Mouse (Mus musculus): ENCODE results near the gene Slc38a6. TPM values are rescaled to one million over a fixed set of nuclear protein-coding genes. Genes with fewer than 3 reads are reported as not detected.

Gene Slc38a6
- polyA plus RNA-seq (2015; fragmentation: Nextera tagmentation; extraction: Ambion mirVana): 9.8 and 11.0 TPM in 2 replicates

- Histone ChIP-seq H3K27ac (peak within 1 kb of the TSS; percentile 82), H3K4me2 (peak within 1 kb of the TSS; percentile 73), H3K4me3 (peak within 1 kb of the TSS; percentile 64), H3K9me3 (no peaks in the 10 kb centered on the region), H3K4me1 (peaks cover 30% of the 10 kb centered on the region), H3K36me3 (replicated peaks) (peaks cover 9% of the 10 kb centered on the region; the same call in 1 of the 2 replicates), H3K27me3 (replicated peaks) (no peaks in the 10 kb centered on the region), H3K9ac (peak within 1 kb of the TSS; percentile 84)
- ATAC-seq (replicated peaks): peak; percentile 98
- WGBS: under 1% methylated on average over 53 of the region's 53 CpGs
Measured at GRCm38 (mm10) chr12:73286287-73287092, at the start of gene Slc38a6, which contains the start of gene Trmt5. Gene Slc38a6, plus strand, starts transcription at chr12:73286779. Gene Trmt5, minus strand, starts transcription at chr12:73286710.

GRCm38 (mm10) chr12:73241960-73242359 lies 44.6 kb upstream of the Slc38a6 start:
- ATAC-seq (replicated peaks): peak; percentile 62
- Histone ChIP-seq H3K9ac (no peak overlapping the region), H3K36me3 (replicated peaks) (no peaks in the 10 kb centered on the region), H3K9me3 (no peaks in the 10 kb centered on the region), H3K4me2 (no peak overlapping the region), H3K4me1 (no peaks in the 10 kb centered on the region), H3K27ac (no peak overlapping the region), H3K4me3 (no peak overlapping the region), H3K27me3 (replicated peaks) (no peaks in the 10 kb centered on the region)
- WGBS: 46% methylated on average over 10 of the region's 10 CpGs

GRCm38 (mm10) chr12:73245687-73246086 lies 40.9 kb upstream of the Slc38a6 start:
- H3K4me2 ChIP-seq: no peak overlapping the region
- no peak overlapping the region for H3K27ac ChIP-seq
- no peak overlapping the region for H3K9ac ChIP-seq
- no peaks in the 10 kb centered on the region for H3K36me3 ChIP-seq (replicated peaks)
- no peak overlapping the region for H3K4me3 ChIP-seq
- no peaks in the 10 kb centered on the region for H3K4me1 ChIP-seq
- H3K27me3 ChIP-seq (replicated peaks): no peaks in the 10 kb centered on the region
- H3K9me3 ChIP-seq: no peaks in the 10 kb centered on the region
- ATAC-seq (replicated peaks): no peak
- 75% methylated on average over 5 of the region's 5 CpGs for WGBS

- no peak overlapping the region for H3K27ac ChIP-seq
- no peak overlapping the region for H3K4me2 ChIP-seq
- H3K9ac ChIP-seq: no peak overlapping the region
- no peaks in the 10 kb centered on the region for H3K4me1 ChIP-seq
- WGBS: 79% methylated on average over 2 of the region's 2 CpGs
- no peaks in the 10 kb centered on the region for H3K27me3 ChIP-seq (replicated peaks)
- no peaks in the 10 kb centered on the region for H3K9me3 ChIP-seq
- ATAC-seq (replicated peaks): no peak
- no peaks in the 10 kb centered on the region for H3K36me3 ChIP-seq (replicated peaks)
- H3K4me3 ChIP-seq: no peak overlapping the region
Measured at GRCm38 (mm10) chr12:73255006-73255405, 31.6 kb upstream of the Slc38a6 start.

- Histone ChIP-seq H3K36me3 (replicated peaks) (no peaks in the 10 kb centered on the region), H3K27me3 (replicated peaks) (no peaks in the 10 kb centered on the region), H3K27ac (no peak overlapping the region), H3K9me3 (no peaks in the 10 kb centered on the region), H3K4me2 (no peak overlapping the region), H3K9ac (no peak overlapping the region), H3K4me3 (no peak overlapping the region), H3K4me1 (no peaks in the 10 kb centered on the region)
- no peak for ATAC-seq (replicated peaks)
- 94% methylated on average over 6 of the region's 6 CpGs for WGBS
Measured at GRCm38 (mm10) chr12:73259269-73259668, 27.3 kb upstream of the Slc38a6 start.

GRCm38 (mm10) chr12:73260339-73260738 lies 26.2 kb upstream of the Slc38a6 start:
- 93% methylated on average over 1 of the region's 1 CpGs for WGBS
- H3K36me3 ChIP-seq (replicated peaks): no peaks in the 10 kb centered on the region
- no peaks in the 10 kb centered on the region for H3K4me1 ChIP-seq
- no peak overlapping the region for H3K4me2 ChIP-seq
- H3K27ac ChIP-seq: no peak overlapping the region
- ATAC-seq (replicated peaks): no peak
- no peak overlapping the region for H3K9ac ChIP-seq
- no peaks in the 10 kb centered on the region for H3K9me3 ChIP-seq
- H3K4me3 ChIP-seq: no peak overlapping the region
- H3K27me3 ChIP-seq (replicated peaks): no peaks in the 10 kb centered on the region

GRCm38 (mm10) chr12:73265381-73265978 lies 21.1 kb upstream of the Slc38a6 start:
- Histone ChIP-seq H3K4me1 (no peaks in the 10 kb centered on the region), H3K36me3 (replicated peaks) (no peaks in the 10 kb centered on the region), H3K9ac (no peak overlapping the region), H3K27me3 (replicated peaks) (no peaks in the 10 kb centered on the region), H3K4me3 (no peak overlapping the region), H3K27ac (no peak overlapping the region), H3K9me3 (no peaks in the 10 kb centered on the region), H3K4me2 (no peak overlapping the region)
- WGBS: 89% methylated on average over 3 of the region's 3 CpGs
- ATAC-seq (replicated peaks): no peak

GRCm38 (mm10) chr12:73266597-73266996 lies 20.0 kb upstream of the Slc38a6 start:
- no peak for ATAC-seq (replicated peaks)
- Histone ChIP-seq H3K9me3 (no peaks in the 10 kb centered on the region), H3K4me3 (no peak overlapping the region), H3K36me3 (replicated peaks) (no peaks in the 10 kb centered on the region), H3K27ac (no peak overlapping the region), H3K4me2 (no peak overlapping the region), H3K9ac (no peak overlapping the region), H3K27me3 (replicated peaks) (no peaks in the 10 kb centered on the region), H3K4me1 (no peaks in the 10 kb centered on the region)
- WGBS: 85% methylated on average over 1 of the region's 1 CpGs

- WGBS: 96% methylated on average over 1 of the region's 1 CpGs
- no peaks in the 10 kb centered on the region for H3K36me3 ChIP-seq (replicated peaks)
- H3K4me1 ChIP-seq: no peaks in the 10 kb centered on the region
- no peak for ATAC-seq (replicated peaks)
- no peaks in the 10 kb centered on the region for H3K9me3 ChIP-seq
- H3K27ac ChIP-seq: no peak overlapping the region
- no peaks in the 10 kb centered on the region for H3K27me3 ChIP-seq (replicated peaks)
- H3K4me2 ChIP-seq: no peak overlapping the region
- no peak overlapping the region for H3K9ac ChIP-seq
- no peak overlapping the region for H3K4me3 ChIP-seq
Measured at GRCm38 (mm10) chr12:73268497-73268896, 18.1 kb upstream of the Slc38a6 start.

GRCm38 (mm10) chr12:73269531-73269930 lies 17.0 kb upstream of the Slc38a6 start:
- H3K4me2 ChIP-seq: no peak overlapping the region
- no peaks in the 10 kb centered on the region for H3K27me3 ChIP-seq (replicated peaks)
- ATAC-seq (replicated peaks): no peak
- no peak overlapping the region for H3K27ac ChIP-seq
- H3K4me3 ChIP-seq: no peak overlapping the region
- H3K9ac ChIP-seq: no peak overlapping the region
- 92% methylated on average over 3 of the region's 3 CpGs for WGBS
- H3K4me1 ChIP-seq: no peaks in the 10 kb centered on the region
- no peaks in the 10 kb centered on the region for H3K9me3 ChIP-seq
- H3K36me3 ChIP-seq (replicated peaks): no peaks in the 10 kb centered on the region

GRCm38 (mm10) chr12:73269933-73270332 lies 16.6 kb upstream of the Slc38a6 start:
- Histone ChIP-seq H3K4me3 (no peak overlapping the region), H3K27ac (no peak overlapping the region), H3K9ac (no peak overlapping the region), H3K4me2 (no peak overlapping the region), H3K4me1 (no peaks in the 10 kb centered on the region), H3K9me3 (no peaks in the 10 kb centered on the region), H3K36me3 (replicated peaks) (no peaks in the 10 kb centered on the region), H3K27me3 (replicated peaks) (no peaks in the 10 kb centered on the region)
- WGBS: 93% methylated on average over 4 of the region's 4 CpGs
- no peak for ATAC-seq (replicated peaks)

GRCm38 (mm10) chr12:73274921-73275320 lies 11.7 kb upstream of the Slc38a6 start:
- WGBS: 96% methylated on average over 3 of the region's 3 CpGs

More at GRCm38 (mm10) chr12:73274921-73275320, 11.7 kb upstream of the Slc38a6 start:
- H3K4me3 ChIP-seq: no peak overlapping the region
- no peak overlapping the region for H3K4me2 ChIP-seq
- H3K9ac ChIP-seq: no peak overlapping the region
- no peak for ATAC-seq (replicated peaks)
- no peaks in the 10 kb centered on the region for H3K27me3 ChIP-seq (replicated peaks)
- H3K9me3 ChIP-seq: peaks cover 5% of the 10 kb centered on the region; the same call in 1 of the 2 replicates
- peaks cover 20% of the 10 kb centered on the region for H3K36me3 ChIP-seq (replicated peaks)
- no peak overlapping the region for H3K27ac ChIP-seq
- H3K4me1 ChIP-seq: no peaks in the 10 kb centered on the region

All from midbrain, embryonic 15.5 days (tissue).